Mouse (Mus musculus) hindbrain, embryonic 12.5 days (tissue): ENCODE data around the gene Myog. TPM values are rescaled to one million over a fixed set of nuclear protein-coding genes. Genes with fewer than 3 reads are reported as not detected.

Experiments
- ATAC-seq: fragments of 200-750 bp; cut with Nextera tagmentation; 2 replicates; pipeline ENCODE4 v1.8.0; 2017; ENCODE audit warnings: moderate TSS enrichment; ENCODE audit not compliant: low FRiP score
- H3K27ac ChIP-seq: fragments of 300-500 bp; sonication (generic); 2 replicates; pipeline ENCODE4 v1.5.1; 2016; ENCODE audit warnings: mild to moderate bottlenecking
- H3K27me3 ChIP-seq: fragments of 300-500 bp; sonication (generic); 2 replicates; pipeline ENCODE4 v1.6.1; 2016; ENCODE audit warnings: mild to moderate bottlenecking
- H3K36me3 ChIP-seq: fragments of 300-500 bp; sonication (generic); 2 replicates; pipeline ENCODE4 v1.6.1; 2016; ENCODE audit warnings: mild to moderate bottlenecking
- H3K4me1 ChIP-seq: fragments of 300-500 bp; sonication (generic); 2 replicates; pipeline ENCODE4 v1.6.1; 2016
- H3K4me2 ChIP-seq: fragments of 300-500 bp; sonication (generic); replicated peaks from 2 replicates; pipeline ENCODE4 v1.6.1; 2016; ENCODE audit warnings: mild to moderate bottlenecking
- H3K4me3 ChIP-seq: fragments of 300-500 bp; sonication (generic); 2 replicates; pipeline ENCODE4 v1.5.1; 2016; ENCODE audit warnings: mild to moderate bottlenecking
- H3K9ac ChIP-seq: fragments of 300-500 bp; sonication (generic); 2 replicates; pipeline ENCODE4 v1.6.1; 2016; ENCODE audit warnings: mild to moderate bottlenecking, moderate library complexity
- H3K9me3 ChIP-seq: fragments of 300-500 bp; sonication (generic); replicated peaks from 2 replicates; pipeline ENCODE4 v1.6.1; 2016; ENCODE audit warnings: mild to moderate bottlenecking
- WGBS: fragments of 180-500 bp; shearing (Covaris S2); methylation state at CpG from one replicate; pipeline ENCODE4 v1.1.7; 2016; 5-methylcytosine and 5-hydroxymethylcytosine counted together
- polyA plus RNA-seq: library from polyadenylated mRNA; unstranded; fragments of >200 nt; fragmentation: Nextera tagmentation; extraction: Ambion mirVana; gene quantifications from 2 replicates; pipeline ENCODE4 v1.2.1, GENCODE M21; 2016

Gene Myog
- polyA plus RNA-seq, 1 experiment from 2014 or later = 7.8 TPM

DNA sequence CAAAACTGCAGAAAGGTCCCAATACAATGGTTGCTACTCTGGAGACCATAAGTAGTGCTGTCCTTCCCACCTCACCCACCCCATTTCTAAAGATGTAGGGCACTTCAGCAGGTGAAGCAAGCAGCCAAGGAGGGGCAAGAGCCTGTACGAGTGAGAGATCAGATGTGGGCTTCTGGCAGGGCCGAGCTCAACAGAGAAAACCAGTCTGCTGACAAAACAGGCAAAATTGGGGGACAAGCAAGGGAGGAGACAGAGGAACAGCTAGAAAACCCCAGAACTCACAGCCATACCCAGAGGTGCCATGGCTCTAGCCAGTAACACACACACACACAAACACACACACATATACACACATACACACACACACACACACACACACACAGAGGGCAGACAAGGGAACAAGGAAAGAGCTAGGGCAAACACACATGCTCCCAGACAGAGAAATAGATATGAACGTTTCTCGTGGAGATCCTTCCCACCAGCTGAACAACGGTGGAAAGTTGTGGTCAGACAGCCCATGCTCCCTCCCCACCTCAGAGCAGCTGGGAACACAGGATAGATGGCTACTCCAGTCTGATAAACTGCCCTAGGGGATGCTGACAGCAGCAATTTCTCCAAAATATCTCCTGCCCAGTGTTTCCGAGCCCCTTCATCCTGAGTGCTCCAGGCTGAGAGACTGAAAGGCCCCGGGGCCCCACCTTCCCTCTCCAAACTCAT is 44.5 kb downstream of the Myog start:
- Histone ChIP-seq H3K27ac (no peak overlapping the region), H3K36me3 (no peaks in the 10 kb centered on the region)
- 77% methylated on average over 7 of the region's 7 CpGs for WGBS

DNA sequence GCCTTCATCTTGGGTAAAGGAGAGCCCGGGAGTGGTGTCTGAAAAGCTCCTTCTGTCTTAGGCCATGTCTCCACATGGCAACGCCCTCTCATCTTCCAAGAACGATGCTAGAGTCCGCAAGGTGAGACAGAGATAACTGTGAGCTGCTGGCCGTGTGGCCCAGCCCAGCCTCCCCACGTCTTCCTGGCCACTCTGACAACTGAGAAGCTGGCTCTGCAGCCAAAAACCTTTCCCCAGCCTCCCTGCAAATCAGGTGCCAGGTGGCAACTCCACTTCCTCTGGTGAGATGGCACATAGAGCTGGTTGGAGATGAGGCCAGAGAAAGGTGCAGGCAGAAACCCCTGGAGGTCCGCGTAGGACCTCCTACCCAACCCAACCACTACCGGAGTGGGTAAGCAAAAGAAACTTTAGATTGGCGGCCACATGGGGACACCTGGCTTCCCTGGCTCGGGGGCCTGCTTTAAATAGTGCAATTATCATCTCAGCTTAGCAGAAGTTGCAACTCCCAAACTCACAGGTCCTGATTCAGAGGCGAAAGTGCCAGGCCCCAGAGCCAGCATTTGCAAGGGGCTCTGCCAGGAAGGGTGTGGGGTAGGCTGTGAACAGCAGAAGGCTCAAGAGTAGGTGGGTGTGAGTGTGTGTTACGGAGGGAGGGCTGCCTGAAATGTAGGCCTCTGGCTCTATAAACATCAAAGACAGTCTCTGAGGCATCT is 45.6 kb downstream of the Myog start:
- H3K4me2 ChIP-seq = no peak overlapping the region
- H3K9ac ChIP-seq = no peak overlapping the region
- no peak overlapping the region for H3K4me3 ChIP-seq
- 81% methylated on average over 13 of the region's 13 CpGs for WGBS
- H3K27ac ChIP-seq = no peak overlapping the region
- H3K27me3 ChIP-seq = no peaks in the 10 kb centered on the region
- no peaks in the 10 kb centered on the region for H3K36me3 ChIP-seq
- no peak for ATAC-seq
- no peaks in the 10 kb centered on the region for H3K9me3 ChIP-seq
- H3K4me1 ChIP-seq = peaks cover 11% of the 10 kb centered on the region

More for the DNA sequence above, 44.5 kb downstream of the Myog start:
- no peak for ATAC-seq
- H3K27me3 ChIP-seq = no peaks in the 10 kb centered on the region
- H3K4me1 ChIP-seq = peaks cover 11% of the 10 kb centered on the region
- H3K9me3 ChIP-seq = no peaks in the 10 kb centered on the region
- no peak overlapping the region for H3K4me3 ChIP-seq
- H3K4me2 ChIP-seq = no peak overlapping the region
- no peak overlapping the region for H3K9ac ChIP-seq

DNA sequence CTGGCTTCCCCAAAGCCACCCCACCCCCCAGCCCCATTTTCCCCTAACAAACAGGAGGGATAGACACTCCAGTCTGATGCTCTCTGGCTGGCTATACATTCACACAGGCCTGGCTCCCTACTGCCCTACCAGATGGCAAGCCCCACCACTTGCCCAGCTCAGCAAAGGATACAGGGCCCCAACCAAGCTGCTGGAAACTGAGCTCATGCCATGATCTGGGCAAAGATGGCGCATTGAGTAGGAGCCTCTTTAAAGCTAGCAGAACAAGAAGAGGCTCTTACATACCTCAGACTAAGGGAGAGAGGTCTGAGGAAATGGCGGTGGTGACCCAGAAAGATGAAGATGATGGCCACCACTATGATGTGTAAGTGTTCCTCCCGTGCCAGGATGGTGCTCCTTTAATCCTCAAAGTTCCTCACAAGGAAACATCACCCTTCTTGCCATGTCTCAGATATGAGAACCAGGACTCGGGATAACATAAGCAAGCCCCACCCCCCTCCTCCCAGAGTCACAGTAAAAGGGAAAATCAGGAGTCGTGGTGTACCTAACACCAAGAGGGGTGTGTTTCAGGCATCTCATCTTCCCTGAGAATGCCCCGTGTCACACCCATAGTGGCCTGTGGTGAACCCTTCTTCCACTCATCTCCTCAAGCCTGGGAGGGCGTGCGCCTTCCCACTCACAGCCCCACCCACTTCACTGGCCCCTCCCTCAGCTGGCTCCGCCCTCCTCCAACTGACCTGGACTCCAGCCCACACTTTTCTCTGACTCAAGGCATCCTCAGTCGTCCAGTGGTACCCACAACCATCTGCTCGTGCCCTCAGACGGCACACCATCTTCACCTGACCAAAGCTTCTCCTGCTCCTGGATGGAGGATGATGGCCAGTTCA is 46.4 kb downstream of the Myog start:
- H3K4me1 ChIP-seq = peaks cover 11% of the 10 kb centered on the region
- no peaks in the 10 kb centered on the region for H3K36me3 ChIP-seq
- no peak for ATAC-seq
- H3K27ac ChIP-seq = no peak overlapping the region
- H3K27me3 ChIP-seq = no peaks in the 10 kb centered on the region
- 86% methylated on average over 12 of the region's 12 CpGs for whole genome bisulfite sequencing
- no peaks in the 10 kb centered on the region for H3K9me3 ChIP-seq
- H3K9ac ChIP-seq = no peak overlapping the region
- no peak overlapping the region for H3K4me2 ChIP-seq
- H3K4me3 ChIP-seq = no peak overlapping the region

DNA sequence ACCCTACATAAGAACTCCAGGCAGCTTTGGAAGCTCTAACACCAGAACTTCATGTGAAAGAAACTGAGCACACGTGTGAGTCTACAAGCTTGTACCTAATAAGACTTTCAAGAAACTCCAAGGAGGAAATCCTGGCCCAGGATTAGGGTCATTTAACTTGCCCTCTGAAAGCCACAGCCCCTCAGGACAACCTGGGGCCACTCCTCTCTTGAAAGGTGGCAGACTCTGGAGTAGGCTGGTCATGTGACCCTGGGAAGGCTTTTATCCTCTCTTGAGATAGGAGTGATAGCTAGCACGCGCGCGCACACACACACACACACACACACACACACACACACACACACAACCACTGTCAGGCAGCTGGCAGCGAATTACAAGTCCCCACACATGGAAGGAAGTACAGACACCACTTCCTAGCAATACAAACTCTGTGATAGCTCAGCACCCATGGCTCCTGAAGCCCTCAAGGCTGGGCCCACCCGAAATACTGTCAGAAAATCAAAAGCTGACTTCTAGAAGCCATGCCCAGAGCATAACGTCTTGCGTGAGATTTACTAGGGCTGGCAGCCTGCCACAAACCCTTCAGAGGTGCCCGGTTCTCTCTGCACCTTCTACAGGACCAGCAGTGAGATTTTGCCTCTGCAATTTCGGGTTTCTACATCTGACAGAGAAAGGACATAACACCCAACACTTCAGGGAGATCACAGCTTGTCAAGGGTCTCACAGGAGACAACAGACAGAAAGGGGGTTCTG is 47.3 kb downstream of the Myog start:
- Histone ChIP-seq H3K27ac (no peak overlapping the region), H3K9me3 (no peaks in the 10 kb centered on the region), H3K4me1 (peaks cover 11% of the 10 kb centered on the region), H3K4me2 (no peak overlapping the region), H3K36me3 (no peaks in the 10 kb centered on the region), H3K4me3 (no peak overlapping the region), H3K27me3 (0 out of 2 replicates have a peak, but pooled peaks cover 3% of the 10 kb centered on the region), H3K9ac (no peak overlapping the region)
- no peak for ATAC-seq
- 89% methylated on average over 11 of the region's 11 CpGs for WGBS

DNA sequence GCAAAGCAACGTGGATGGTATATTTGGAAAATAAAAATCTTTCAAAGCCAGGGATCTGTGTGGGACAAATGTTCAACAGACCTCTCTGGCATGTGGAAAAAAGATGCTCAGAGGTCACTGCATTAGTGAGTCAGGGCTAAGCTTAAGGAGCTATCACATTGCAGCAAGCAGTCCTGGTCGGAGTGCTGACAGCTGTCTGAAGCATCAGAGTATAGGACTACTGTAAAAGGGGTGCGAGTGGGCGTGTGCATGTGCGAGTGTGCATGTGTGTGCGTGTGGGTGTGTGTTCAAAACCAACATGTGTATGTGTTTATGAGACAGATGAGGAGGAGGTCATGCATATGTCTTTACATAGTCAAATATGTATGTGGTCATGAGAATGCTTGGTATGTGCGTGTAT is 49.4 kb downstream of the Myog start:
- no peak overlapping the region for H3K4me2 ChIP-seq
- no peak overlapping the region for H3K27ac ChIP-seq
- no peaks in the 10 kb centered on the region for H3K9me3 ChIP-seq
- peaks cover 4% of the 10 kb centered on the region; the same call in 1 of the 2 replicates for H3K27me3 ChIP-seq
- H3K4me3 ChIP-seq = no peak overlapping the region
- no peak overlapping the region for H3K9ac ChIP-seq
- H3K36me3 ChIP-seq = no peaks in the 10 kb centered on the region
- 92% methylated on average over 7 of the region's 7 CpGs for WGBS
- H3K4me1 ChIP-seq = peaks cover 10% of the 10 kb centered on the region; the same call in 1 of the 2 replicates
- ATAC-seq = no peak

DNA sequence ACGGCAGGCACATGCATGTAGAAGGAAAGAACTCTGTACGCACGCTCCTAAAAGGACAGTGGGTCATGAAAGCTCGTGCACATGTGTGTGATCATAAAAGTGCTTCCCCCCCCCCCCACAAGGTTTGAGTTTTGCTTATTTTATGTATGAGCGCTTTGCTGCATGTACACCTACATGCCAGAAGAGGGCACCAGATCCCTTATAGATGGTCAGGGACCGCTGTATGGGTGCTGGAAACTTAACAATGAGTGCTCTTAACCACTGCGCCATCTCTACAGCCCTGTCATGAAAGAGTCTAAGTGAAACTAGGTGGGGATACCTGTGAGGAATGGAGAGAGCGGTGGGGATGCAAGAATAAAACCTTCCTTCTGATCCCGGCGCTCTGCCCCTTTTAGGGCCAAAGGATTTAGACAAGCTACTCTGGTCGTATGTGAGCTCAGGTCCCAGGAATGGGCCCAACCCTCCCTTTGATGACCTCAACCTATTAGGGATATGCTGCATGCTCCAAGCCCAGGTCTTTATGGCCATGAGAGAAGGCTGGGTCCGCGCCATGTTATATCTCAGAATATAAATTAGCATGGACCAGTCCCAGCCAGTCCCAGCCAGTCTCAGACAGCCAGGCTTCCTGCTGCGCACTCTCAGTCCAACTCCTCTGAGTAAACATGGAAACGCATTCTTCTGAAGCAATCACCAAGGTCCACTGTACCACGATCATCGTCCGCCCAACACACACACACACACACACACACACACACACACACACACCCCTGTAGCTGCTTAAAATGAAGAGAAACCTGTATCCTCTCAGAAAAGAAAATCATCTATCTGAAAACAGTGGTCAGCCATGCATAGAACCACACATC is 50.2 kb downstream of the Myog start:
- ATAC-seq = no peak
- Histone ChIP-seq H3K27ac (no peak overlapping the region), H3K9ac (no peak overlapping the region), H3K36me3 (no peaks in the 10 kb centered on the region), H3K9me3 (no peaks in the 10 kb centered on the region), H3K4me3 (no peak overlapping the region), H3K27me3 (peaks cover 4% of the 10 kb centered on the region; the same call in 1 of the 2 replicates), H3K4me1 (peaks cover 18% of the 10 kb centered on the region; the same call in 1 of the 2 replicates), H3K4me2 (no peak overlapping the region)
- 94% methylated on average over 18 of the region's 18 CpGs for WGBS

DNA sequence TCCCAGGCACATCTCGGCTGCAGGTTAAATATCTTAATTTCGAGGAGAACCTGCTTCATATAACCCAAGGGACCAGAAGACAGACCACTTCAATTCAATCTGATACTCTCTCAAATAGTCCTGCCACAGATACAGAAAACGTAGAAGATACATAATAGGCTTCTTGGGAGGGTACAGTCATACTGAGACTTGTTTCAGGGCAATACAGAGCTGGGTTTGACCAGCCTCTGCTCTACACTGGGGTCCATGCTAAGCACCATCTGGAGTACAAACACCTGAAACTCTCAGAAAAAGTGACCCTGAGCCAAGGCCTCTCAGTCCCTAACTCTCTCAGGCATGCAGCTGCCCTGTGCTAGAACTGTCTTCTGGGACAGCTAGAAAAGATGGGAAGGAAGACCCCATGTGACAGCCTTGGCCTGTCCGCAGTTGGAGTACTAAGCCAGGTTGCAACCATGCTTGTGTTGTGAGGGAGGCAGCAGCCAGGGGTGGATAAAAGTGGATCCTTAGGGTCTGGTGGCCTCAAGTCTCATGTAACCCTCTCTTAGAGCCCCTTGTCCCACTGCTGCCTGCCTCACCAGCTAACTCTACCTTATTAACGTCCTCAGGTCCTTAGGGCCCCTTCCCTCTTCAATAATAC is 52.0 kb downstream of the Myog start:
- WGBS = 83% methylated on average over 5 of the region's 5 CpGs
- H3K4me2 ChIP-seq = no peak overlapping the region
- ATAC-seq = no peak
- H3K4me3 ChIP-seq = no peak overlapping the region
- H3K9ac ChIP-seq = no peak overlapping the region
- peaks cover 4% of the 10 kb centered on the region; the same call in 1 of the 2 replicates for H3K27me3 ChIP-seq
- H3K4me1 ChIP-seq = peaks cover 14% of the 10 kb centered on the region; the same call in 1 of the 2 replicates
- no peak overlapping the region for H3K27ac ChIP-seq
- no peaks in the 10 kb centered on the region for H3K9me3 ChIP-seq
- H3K36me3 ChIP-seq = peaks cover 11% of the 10 kb centered on the region

Other genes starting within 250 kb of the Myog start
- gene Btg2, start 210.9 kb upstream of the Myog start, polyA plus RNA-seq = 90.4 and 105 TPM in 2 replicates
- 0.13 TPM in 1 of 2 replicates, not detected in the other for gene Chit1, start 178.7 kb upstream of the Myog start, polyA plus RNA-seq
- gene Chil1, start 107.8 kb upstream of the Myog start, polyA plus RNA-seq = 3.0 and 3.3 TPM in 2 replicates
- gene Mybph, start 96.5 kb upstream of the Myog start, polyA plus RNA-seq = 2.4 and 15.9 TPM in 2 replicates
- gene Adora1, start 54.6 kb upstream of the Myog start, polyA plus RNA-seq = 2.3 and 2.4 TPM in 2 replicates
- gene Ppfia4, start 42.9 kb downstream of the Myog start, polyA plus RNA-seq = 6.3 and 7.8 TPM in 2 replicates
- 109 and 123 TPM in 2 replicates for gene Tmem183a, start 72.0 kb downstream of the Myog start, polyA plus RNA-seq
- not detected in 2 replicates for gene 4933406M09Rik, start 96.0 kb downstream of the Myog start, polyA plus RNA-seq
- gene Cyb5r1, start 115.6 kb downstream of the Myog start, polyA plus RNA-seq = 24.1 and 25.9 TPM in 2 replicates
- 73.5 and 78.1 TPM in 2 replicates for gene Adipor1, start 125.4 kb downstream of the Myog start, polyA plus RNA-seq
- gene Klhl12, start 165.5 kb downstream of the Myog start, polyA plus RNA-seq = 32.3 and 32.9 TPM in 2 replicates
- gene Rabif, start 204.7 kb downstream of the Myog start, polyA plus RNA-seq = 45.7 and 53.1 TPM in 2 replicates